Mouse (Mus musculus) adrenal gland (tissue): ENCODE data around the gene Tceanc.

Source experiments
- intact Hi-C: fragments of 180-260 bp; cut with DNase I; formaldehyde crosslinking; loops from one replicate; pipeline ENCODE4 v1.15.1; 2025
- long read RNA-seq, 2 experiments: library from polyadenylated mRNA; unstranded; transcript quantifications; one replicate each; pipeline ENCODE4 v2.0.0; 2020; ENCODE audit warnings: borderline replicate concordance in 1 of 2; ENCODE audit not compliant: insufficient replicate concordance in 1 of 2

The Tceanc gene
- long read RNA-seq, experiment 1, result 0 reads
- long read RNA-seq, experiment 2, result 0 reads

GRCm38 (mm10) chrX:166518345-166518744 is at the start of gene Tceanc:
Gene Tceanc, minus strand, starts transcription at chrX:166518567.
- intact Hi-C loops, result loop anchor here (10.0 kb wide), 1 partner anchor 106 kb away; no protein-coding TSS in a partner anchor

GRCm38 (mm10) chrX:166565983-166566382 is 47.6 kb upstream of the Tceanc start:
- intact Hi-C loops, result no loop called here

- intact Hi-C loops, result no loop called here
Measured at GRCm38 (mm10) chrX:166565401-166565800, 47.0 kb upstream of the Tceanc start.

- intact Hi-C loops, result no loop called here
Measured at GRCm38 (mm10) chrX:166564900-166565299, 46.5 kb upstream of the Tceanc start.

- intact Hi-C loops, result no loop called here
Measured at GRCm38 (mm10) chrX:166559333-166559732, 41.0 kb upstream of the Tceanc start.

- intact Hi-C loops, result no loop called here
Measured at GRCm38 (mm10) chrX:166552355-166552754, 34.0 kb upstream of the Tceanc start.

- intact Hi-C loops, result no loop called here
Measured at GRCm38 (mm10) chrX:166546495-166546894, 28.1 kb upstream of the Tceanc start.

GRCm38 (mm10) chrX:166535138-166535537 is 16.8 kb upstream of the Tceanc start:
- intact Hi-C loops, result no loop called here

GRCm38 (mm10) chrX:166533432-166533831 is 15.1 kb upstream of the Tceanc start:
- intact Hi-C loops, result no loop called here

GRCm38 (mm10) chrX:166531671-166532070 is 13.3 kb upstream of the Tceanc start:
- intact Hi-C loops, result no loop called here

GRCm38 (mm10) chrX:166528126-166528525 is 9.8 kb upstream of the Tceanc start:
- intact Hi-C loops, result no loop called here

GRCm38 (mm10) chrX:166525637-166526315 is 7.4 kb upstream of the Tceanc start:
- intact Hi-C loops, result no loop called here

GRCm38 (mm10) chrX:166520782-166521181 is 2.4 kb upstream of the Tceanc start:
- intact Hi-C loops, result no loop called here

GRCm38 (mm10) chrX:166516631-166517030 is 1.7 kb downstream of the Tceanc start:
- intact Hi-C loops, result loop anchor here (10.0 kb wide), 1 partner anchor 108 kb away; no protein-coding TSS in a partner anchor

GRCm38 (mm10) chrX:166515923-166516322 is 2.4 kb downstream of the Tceanc start:
- intact Hi-C loops, result loop anchor here (10.0 kb wide), 1 partner anchor 109 kb away; no protein-coding TSS in a partner anchor

- intact Hi-C loops, result loop anchor here (10.0 kb wide), 1 partner anchor 111 kb away; no protein-coding TSS in a partner anchor
Measured at GRCm38 (mm10) chrX:166514035-166514434, 4.3 kb downstream of the Tceanc start.

GRCm38 (mm10) chrX:166512071-166512470 is 6.3 kb downstream of the Tceanc start:
- intact Hi-C loops, result loop anchor here (10.0 kb wide), 1 partner anchor 113 kb away; no protein-coding TSS in a partner anchor

GRCm38 (mm10) chrX:166511107-166511506 is 7.3 kb downstream of the Tceanc start:
- intact Hi-C loops, result loop anchor here (10.0 kb wide), 1 partner anchor 114 kb away; no protein-coding TSS in a partner anchor

GRCm38 (mm10) chrX:166509761-166510738 is 8.3 kb downstream of the Tceanc start:
- intact Hi-C loops, result loop anchor here (10.0 kb wide), 1 partner anchor 115 kb away; no protein-coding TSS in a partner anchor

GRCm38 (mm10) chrX:166504421-166504820 is 13.9 kb downstream of the Tceanc start:
- intact Hi-C loops, result no loop called here

GRCm38 (mm10) chrX:166499496-166500190 is 18.7 kb downstream of the Tceanc start:
- intact Hi-C loops, result no loop called here
